Mouse (Mus musculus) megakaryocyte, embryonic 14.5 days (primary cell): Measurements from ENCODE around the gene Tmem245.

Experiments
- FLI1 ChIP-seq: IDR thresholded peaks from 2 replicates; pipeline ENCODE4 v1.6.1; 2012; ENCODE audit warnings: low read length, inconsistent platforms, mixed read lengths
- GATA1 ChIP-seq: IDR thresholded peaks from 3 replicates; pipeline ENCODE4 v1.6.1; 2012; ENCODE audit warnings: mixed read lengths, low read length, inconsistent platforms, borderline replicate concordance

GRCm38 (mm10) chr4:56905507-56905906 lies 41.7 kb downstream of the Tmem245 start:
- TF ChIP-seq GATA1: no peak
- TF ChIP-seq FLI1: no peak
